Mouse (Mus musculus): ENCODE measurements around the gene Zfp655.
"Not testable (repeated sequence)": the region's sequence is repeated elsewhere in the genome, so short reads cannot be mapped to it uniquely, and the experiment has no call there.

Zfp655 gene

GRCm38 (mm10) chr5:145223395-145223794, 8.1 kb upstream of the Zfp655 start:
- no peak for DNase-seq

GRCm38 (mm10) chr5:145226453-145226852, 5.1 kb upstream of the Zfp655 start:
- DNase-seq: no peak

GRCm38 (mm10) chr5:145229283-145229682, 2.2 kb upstream of the Zfp655 start:
- not testable (repeated sequence) for DNase-seq

- no peak for DNase-seq
These were observed 874 bp upstream of the Zfp655 start for GRCm38 (mm10) chr5:145230641-145231040.

GRCm38 (mm10) chr5:145231893-145232411, 437 bp downstream of the Zfp655 start:
- DNase-seq: no peak

- no peak for DNase-seq
These were observed 3.1 kb downstream of the Zfp655 start for GRCm38 (mm10) chr5:145234636-145235035.

GRCm38 (mm10) chr5:145249520-145249919, 18.0 kb downstream of the Zfp655 start:
- no peak for DNase-seq

GRCm38 (mm10) chr5:145273568-145273967, 42.1 kb downstream of the Zfp655 start:
- DNase-seq: not testable (repeated sequence)

GRCm38 (mm10) chr5:145279948-145280347, 48.4 kb downstream of the Zfp655 start:
- DNase-seq: no peak

- DNase-seq: peak; percentile 88
These were observed 49.0 kb downstream of the Zfp655 start, which contains the start of gene Zscan25 for GRCm38 (mm10) chr5:145280371-145281143. Zscan25 (plus strand) TSS chr5:145280500.

- DNase-seq: no peak
These were observed 56.9 kb downstream of the Zfp655 start for GRCm38 (mm10) chr5:145288382-145288781.

GRCm38 (mm10) chr5:145290697-145291096, 59.2 kb downstream of the Zfp655 start:
- DNase-seq: no peak

GRCm38 (mm10) chr5:145292398-145292797, 60.9 kb downstream of the Zfp655 start:
- DNase-seq: no peak
